Mouse (Mus musculus) hindbrain, embryonic 12.5 days (tissue): ENCODE results near the gene Cmtm4. TPM values are rescaled to one million over a fixed set of nuclear protein-coding genes. Genes with fewer than 3 reads are reported as not detected.

Experiments
- ATAC-seq: fragments of 200-750 bp; cut with Nextera tagmentation; 2 replicates; pipeline ENCODE4 v1.8.0; 2017; ENCODE audit warnings: moderate TSS enrichment; ENCODE audit not compliant: low FRiP score
- H3K27ac ChIP-seq: fragments of 300-500 bp; sonication (generic); 2 replicates; pipeline ENCODE4 v1.5.1; 2016; ENCODE audit warnings: mild to moderate bottlenecking
- H3K27me3 ChIP-seq: fragments of 300-500 bp; sonication (generic); 2 replicates; pipeline ENCODE4 v1.6.1; 2016; ENCODE audit warnings: mild to moderate bottlenecking
- H3K36me3 ChIP-seq: fragments of 300-500 bp; sonication (generic); 2 replicates; pipeline ENCODE4 v1.6.1; 2016; ENCODE audit warnings: mild to moderate bottlenecking
- H3K4me1 ChIP-seq: fragments of 300-500 bp; sonication (generic); 2 replicates; pipeline ENCODE4 v1.6.1; 2016
- H3K4me2 ChIP-seq: fragments of 300-500 bp; sonication (generic); replicated peaks from 2 replicates; pipeline ENCODE4 v1.6.1; 2016; ENCODE audit warnings: mild to moderate bottlenecking
- H3K4me3 ChIP-seq: fragments of 300-500 bp; sonication (generic); 2 replicates; pipeline ENCODE4 v1.5.1; 2016; ENCODE audit warnings: mild to moderate bottlenecking
- H3K9ac ChIP-seq: fragments of 300-500 bp; sonication (generic); 2 replicates; pipeline ENCODE4 v1.6.1; 2016; ENCODE audit warnings: mild to moderate bottlenecking, moderate library complexity
- H3K9me3 ChIP-seq: fragments of 300-500 bp; sonication (generic); replicated peaks from 2 replicates; pipeline ENCODE4 v1.6.1; 2016; ENCODE audit warnings: mild to moderate bottlenecking
- WGBS: fragments of 180-500 bp; shearing (Covaris S2); methylation state at CpG from one replicate; pipeline ENCODE4 v1.1.7; 2016; 5-methylcytosine and 5-hydroxymethylcytosine counted together
- polyA plus RNA-seq: library from polyadenylated mRNA; unstranded; fragments of >200 nt; fragmentation: Nextera tagmentation; extraction: Ambion mirVana; gene quantifications from 2 replicates; pipeline ENCODE4 v1.2.1, GENCODE M21; 2016

Gene Cmtm4
- polyA plus RNA-seq, 1 experiment from 2014 or later, result 2.4 TPM

GRCm38 (mm10) chr8:104383977-104384376 is 11.6 kb downstream of the Cmtm4 start:
- Histone ChIP-seq H3K9ac (no peak overlapping the region), H3K4me3 (no peak overlapping the region), H3K9me3 (no peaks in the 10 kb centered on the region), H3K4me1 (peaks cover 37% of the 10 kb centered on the region), H3K27ac (no peak overlapping the region), H3K27me3 (no peaks in the 10 kb centered on the region), H3K4me2 (no peak overlapping the region), H3K36me3 (no peaks in the 10 kb centered on the region)
- no peak for ATAC-seq
- WGBS, result 74% methylated on average over 3 of the region's 3 CpGs

DNA sequence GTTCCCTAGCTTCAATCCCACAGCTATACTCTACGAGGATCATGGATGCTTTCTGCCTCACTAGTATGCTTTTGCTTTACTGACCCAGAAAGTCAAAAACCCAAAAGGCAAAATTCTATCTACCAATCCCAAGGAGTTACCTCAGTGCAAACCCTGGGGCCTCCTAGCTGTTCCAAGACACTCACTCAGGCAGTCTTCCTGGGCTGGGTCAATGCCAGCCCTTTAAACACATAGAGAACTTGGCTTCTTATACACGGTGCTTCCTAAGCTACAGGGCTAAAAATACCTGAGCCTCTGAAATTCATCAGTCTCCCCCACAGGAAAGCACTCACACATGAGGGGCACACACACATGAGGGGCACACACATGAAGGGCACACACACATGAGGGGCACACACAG is 12.3 kb downstream of the Cmtm4 start:
- no peak overlapping the region for H3K9ac ChIP-seq
- no peaks in the 10 kb centered on the region for H3K36me3 ChIP-seq
- no peak for ATAC-seq
- H3K4me3 ChIP-seq, result no peak overlapping the region
- H3K9me3 ChIP-seq, result no peaks in the 10 kb centered on the region
- H3K4me1 ChIP-seq, result peaks cover 37% of the 10 kb centered on the region
- H3K4me2 ChIP-seq, result no peak overlapping the region
- WGBS, result 74% methylated on average over 2 of the region's 2 CpGs
- no peaks in the 10 kb centered on the region for H3K27me3 ChIP-seq
- no peak overlapping the region for H3K27ac ChIP-seq

GRCm38 (mm10) chr8:104380961-104381411 is 14.6 kb downstream of the Cmtm4 start:
- H3K36me3 ChIP-seq, result no peaks in the 10 kb centered on the region
- ATAC-seq, result no peak
- H3K4me2 ChIP-seq, result no peak overlapping the region
- peaks cover 20% of the 10 kb centered on the region for H3K4me1 ChIP-seq
- H3K4me3 ChIP-seq, result no peak overlapping the region
- H3K9ac ChIP-seq, result no peak overlapping the region
- H3K9me3 ChIP-seq, result no peaks in the 10 kb centered on the region
- WGBS, result 83% methylated on average over 5 of the region's 5 CpGs
- H3K27ac ChIP-seq, result no peak overlapping the region
- H3K27me3 ChIP-seq, result no peaks in the 10 kb centered on the region

DNA sequence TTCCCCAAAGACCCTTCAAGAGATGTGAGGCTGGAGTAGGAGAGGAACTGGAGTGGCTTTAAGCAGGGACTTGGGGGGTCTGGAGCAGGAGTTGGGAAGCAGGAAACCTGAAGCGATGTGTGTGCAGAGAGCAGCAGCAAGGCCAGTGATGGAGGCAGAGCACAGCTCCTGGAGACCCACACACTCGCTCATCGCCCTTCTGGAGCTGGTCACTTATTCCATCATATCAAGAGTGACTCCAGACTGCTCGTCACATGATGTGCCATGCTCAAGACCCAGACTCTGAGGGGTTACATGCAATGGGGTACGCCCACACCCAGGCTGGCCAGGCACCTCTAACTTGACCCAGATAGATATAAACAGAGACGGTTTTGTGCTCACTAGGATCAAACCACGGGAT is 15.3 kb downstream of the Cmtm4 start:
- Histone ChIP-seq H3K9me3 (no peaks in the 10 kb centered on the region), H3K4me3 (no peak overlapping the region), H3K27me3 (no peaks in the 10 kb centered on the region), H3K9ac (no peak overlapping the region), H3K27ac (no peak overlapping the region), H3K4me2 (no peak overlapping the region), H3K36me3 (no peaks in the 10 kb centered on the region), H3K4me1 (peaks cover 26% of the 10 kb centered on the region)
- WGBS, result 94% methylated on average over 7 of the region's 7 CpGs
- ATAC-seq, result no peak

- no peaks in the 10 kb centered on the region for H3K27me3 ChIP-seq
- ATAC-seq, result no peak
- H3K27ac ChIP-seq, result no peak overlapping the region
- H3K4me3 ChIP-seq, result no peak overlapping the region
- H3K36me3 ChIP-seq, result no peaks in the 10 kb centered on the region
- H3K9me3 ChIP-seq, result no peaks in the 10 kb centered on the region
- peaks cover 33% of the 10 kb centered on the region for H3K4me1 ChIP-seq
- H3K4me2 ChIP-seq, result no peak overlapping the region
- no peak overlapping the region for H3K9ac ChIP-seq
- WGBS, result 35% methylated on average over 10 of the region's 10 CpGs
Observed at GRCm38 (mm10) chr8:104379301-104379836, 16.2 kb downstream of the Cmtm4 start.

GRCm38 (mm10) chr8:104376669-104377068 is 18.9 kb downstream of the Cmtm4 start:
- WGBS, result 42% methylated on average over 11 of the region's 11 CpGs
- H3K4me2 ChIP-seq, result no peak overlapping the region
- H3K4me1 ChIP-seq, result peaks cover 25% of the 10 kb centered on the region
- H3K9me3 ChIP-seq, result no peaks in the 10 kb centered on the region
- no peaks in the 10 kb centered on the region for H3K36me3 ChIP-seq
- no peak overlapping the region for H3K4me3 ChIP-seq
- ATAC-seq, result no peak
- H3K9ac ChIP-seq, result no peak overlapping the region
- H3K27ac ChIP-seq, result no peak overlapping the region
- H3K27me3 ChIP-seq, result no peaks in the 10 kb centered on the region

DNA sequence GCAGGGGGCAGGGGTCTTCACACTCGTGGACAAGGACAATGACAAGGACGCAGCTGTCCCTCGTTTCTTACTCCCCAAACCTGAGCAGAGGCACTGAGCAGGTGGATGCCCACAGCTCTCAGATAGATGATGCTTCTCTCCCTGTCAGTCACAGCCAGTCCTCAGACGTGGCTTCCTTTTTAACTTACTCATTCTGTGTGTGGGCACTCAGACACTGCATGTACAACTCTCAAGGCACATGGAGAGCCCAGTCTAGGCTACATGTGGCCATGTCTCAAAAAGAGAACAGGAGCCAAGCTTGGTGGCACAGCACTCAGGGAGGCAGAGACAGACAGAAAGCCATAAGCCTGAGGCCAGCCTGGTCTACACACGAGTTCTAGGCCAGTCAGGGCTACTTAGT is 19.6 kb downstream of the Cmtm4 start:
- no peaks in the 10 kb centered on the region for H3K27me3 ChIP-seq
- H3K27ac ChIP-seq, result 0 out of 2 replicates have a peak overlapping the region, but pooled peaks have one; percentile 17
- H3K9ac ChIP-seq, result no peak overlapping the region; the same call in 1 of the 2 replicates
- no peak for ATAC-seq
- H3K4me2 ChIP-seq, result no peak overlapping the region
- H3K36me3 ChIP-seq, result no peaks in the 10 kb centered on the region
- H3K4me1 ChIP-seq, result peaks cover 25% of the 10 kb centered on the region
- 45% methylated on average over 5 of the region's 5 CpGs for WGBS
- H3K4me3 ChIP-seq, result no peak overlapping the region
- H3K9me3 ChIP-seq, result no peaks in the 10 kb centered on the region

- Histone ChIP-seq H3K27ac (no peak overlapping the region), H3K9me3 (no peaks in the 10 kb centered on the region), H3K9ac (no peak overlapping the region; the same call in 1 of the 2 replicates), H3K36me3 (no peaks in the 10 kb centered on the region), H3K27me3 (no peaks in the 10 kb centered on the region), H3K4me1 (peaks cover 25% of the 10 kb centered on the region), H3K4me3 (no peak overlapping the region), H3K4me2 (no peak overlapping the region)
- 48% methylated on average over 14 of the region's 14 CpGs for WGBS
- ATAC-seq, result no peak
Observed at GRCm38 (mm10) chr8:104374864-104375846, 20.5 kb downstream of the Cmtm4 start.

- Histone ChIP-seq H3K36me3 (no peaks in the 10 kb centered on the region), H3K9ac (no peak overlapping the region), H3K27me3 (no peaks in the 10 kb centered on the region), H3K4me1 (peaks cover 27% of the 10 kb centered on the region), H3K4me3 (no peak overlapping the region), H3K27ac (no peak overlapping the region), H3K4me2 (no peak overlapping the region), H3K9me3 (no peaks in the 10 kb centered on the region)
- WGBS, result 59% methylated on average over 11 of the region's 11 CpGs
- ATAC-seq, result no peak
Observed at GRCm38 (mm10) chr8:104374269-104374668, 21.3 kb downstream of the Cmtm4 start.

GRCm38 (mm10) chr8:104373779-104374178 is 21.8 kb downstream of the Cmtm4 start:
- 84% methylated on average over 11 of the region's 11 CpGs for WGBS
- H3K4me2 ChIP-seq, result no peak overlapping the region
- H3K9me3 ChIP-seq, result no peaks in the 10 kb centered on the region
- H3K27me3 ChIP-seq, result no peaks in the 10 kb centered on the region
- H3K4me1 ChIP-seq, result peaks cover 26% of the 10 kb centered on the region
- H3K4me3 ChIP-seq, result no peak overlapping the region
- H3K27ac ChIP-seq, result no peak overlapping the region
- H3K36me3 ChIP-seq, result no peaks in the 10 kb centered on the region
- H3K9ac ChIP-seq, result no peak overlapping the region
- no peak for ATAC-seq

- H3K9ac ChIP-seq, result no peak overlapping the region
- H3K36me3 ChIP-seq, result no peaks in the 10 kb centered on the region
- no peak for ATAC-seq
- H3K4me1 ChIP-seq, result peaks cover 32% of the 10 kb centered on the region
- H3K9me3 ChIP-seq, result no peaks in the 10 kb centered on the region
- no peak overlapping the region for H3K27ac ChIP-seq
- no peak overlapping the region for H3K4me3 ChIP-seq
- H3K27me3 ChIP-seq, result no peaks in the 10 kb centered on the region
- H3K4me2 ChIP-seq, result no peak overlapping the region
- WGBS, result 81% methylated on average over 6 of the region's 6 CpGs
Observed at GRCm38 (mm10) chr8:104371121-104371520, 24.5 kb downstream of the Cmtm4 start.

DNA sequence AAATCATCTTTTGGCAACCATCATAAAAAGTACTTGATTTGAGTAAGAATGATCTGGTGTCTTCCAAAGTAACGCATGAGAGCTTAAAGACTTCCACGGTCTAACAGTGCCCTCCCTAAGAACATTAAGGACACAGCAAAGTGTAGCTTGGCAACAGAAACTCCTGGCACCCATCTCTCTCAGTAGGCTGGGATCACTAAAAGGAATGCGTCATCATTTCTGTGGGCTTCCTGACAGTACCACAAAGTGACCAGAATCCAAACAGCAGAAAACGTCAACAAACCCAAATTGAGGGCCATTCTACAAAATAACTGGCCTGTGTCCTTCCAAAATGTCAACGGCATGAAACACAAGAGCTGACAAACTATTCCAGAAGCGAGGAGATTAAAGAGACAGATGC is 25.5 kb downstream of the Cmtm4 start:
- Histone ChIP-seq H3K36me3 (no peaks in the 10 kb centered on the region), H3K9me3 (no peaks in the 10 kb centered on the region), H3K4me2 (no peak overlapping the region), H3K27me3 (no peaks in the 10 kb centered on the region), H3K4me1 (peaks cover 22% of the 10 kb centered on the region), H3K9ac (no peak overlapping the region), H3K4me3 (no peak overlapping the region), H3K27ac (no peak overlapping the region)
- ATAC-seq, result no peak
- WGBS, result 74% methylated on average over 6 of the region's 6 CpGs
